19 mouse cellular contexts compared by ENCODE assay signal in genomic region chr14:74397202-74397601, GRCm38 (mm10).
"Had no signal": no experiment of that assay in that cellular context is flagged by ENCODE, and none has a peak within 500 bp of the region (broad histone marks: within the 10 kb centered on the region; RNA-seq: fewer than 3 reads in every experiment).

No protein-coding gene starts in this region.

- H3K36me3 ChIP-seq: lung, embryonic 15.5 days; midbrain, embryonic 12.5 days; neural tube, embryonic 12.5 days had no signal

- H3K9ac ChIP-seq: liver, postnatal 0 days; lung, embryonic 15.5 days; midbrain, embryonic 12.5 days; neural tube, embryonic 12.5 days had no signal

- H3K4me2 ChIP-seq: lung, embryonic 15.5 days; midbrain, embryonic 12.5 days; neural tube, embryonic 12.5 days had no signal

- H3K4me1 ChIP-seq: lung, embryonic 15.5 days; megakaryocyte, embryonic 14.5 days; midbrain, embryonic 12.5 days; neural tube, embryonic 12.5 days had no signal

- H3K27me3 ChIP-seq: lung, embryonic 15.5 days; midbrain, embryonic 12.5 days; neural tube, embryonic 12.5 days had no signal

- H3K4me3 ChIP-seq: lung, embryonic 15.5 days; megakaryocyte, embryonic 14.5 days; midbrain, embryonic 12.5 days; myocyte; neural tube, embryonic 12.5 days had no signal

- ATAC-seq: liver, postnatal 0 days; lung, postnatal 0 days; midbrain, embryonic 16.5 days had no signal

- H3K27ac ChIP-seq: lung, embryonic 15.5 days; macrophage; midbrain, embryonic 12.5 days; neural tube, embryonic 12.5 days had no signal

- H3K9me3 ChIP-seq: lung, embryonic 15.5 days; megakaryocyte, embryonic 14.5 days; midbrain, embryonic 12.5 days; neural tube, embryonic 12.5 days had no signal

- DNase-seq: liver, postnatal 0 days; lung, adult 2 months; lung, postnatal 14 days; lung, postnatal 36 days; midbrain, embryonic 14.5 days; right cerebral cortex, postnatal 25 days; right cerebral cortex, postnatal 4 days; spleen, adult 18-20 months; thymus, adult 18-20 months; thymus, postnatal 14 days; thymus, postnatal 36 days had no signal
